Mouse (Mus musculus) heart, postnatal 0 days (tissue): ENCODE data around the gene Alk. TPM values are rescaled to one million over a fixed set of nuclear protein-coding genes. Genes with fewer than 3 reads are reported as not detected.

Source experiments
- ATAC-seq: fragments of 200-750 bp; cut with Nextera tagmentation; 2 replicates; pipeline ENCODE4 v1.8.0; 2017; ENCODE audit warnings: low read depth, moderate number of reproducible peaks, moderate library complexity; ENCODE audit not compliant: insufficient read depth
- DNase-seq: peaks from one replicate; pipeline ENCODE4 v3.0.0-alpha.2; 2016; ENCODE audit warnings: low spot score
- H3K27ac ChIP-seq: fragments of 300-500 bp; sonication (generic); 2 replicates; pipeline ENCODE4 v1.5.1; 2014; ENCODE audit warnings: low read depth, mild to moderate bottlenecking
- H3K27me3 ChIP-seq: fragments of 300-500 bp; sonication (generic); 2 replicates; pipeline ENCODE4 v1.6.1; 2014; ENCODE audit warnings: low read length, mixed read lengths; ENCODE audit not compliant: control insufficient read depth, insufficient read depth
- H3K36me3 ChIP-seq: fragments of 300-500 bp; sonication (generic); replicated peaks from 2 replicates; pipeline ENCODE4 v1.6.1; 2014; ENCODE audit warnings: low read length, mixed read lengths; ENCODE audit not compliant: control insufficient read depth, insufficient read depth
- H3K4me1 ChIP-seq: fragments of 300-500 bp; sonication (generic); 2 replicates; pipeline ENCODE4 v1.6.1; 2014; ENCODE audit warnings: antibody characterized with exemption; ENCODE audit not compliant: control insufficient read depth, insufficient read depth
- H3K4me2 ChIP-seq: fragments of 300-500 bp; sonication (generic); 2 replicates; pipeline ENCODE4 v1.6.1; 2014; ENCODE audit warnings: low read depth, mild to moderate bottlenecking, low read length, moderate library complexity
- H3K4me3 ChIP-seq: fragments of 300-500 bp; sonication (generic); 2 replicates; pipeline ENCODE4 v1.5.1; 2014; ENCODE audit warnings: low read depth, low read length
- H3K9ac ChIP-seq: fragments of 300-500 bp; sonication (generic); replicated peaks from 2 replicates; pipeline ENCODE4 v1.6.1; 2014; ENCODE audit warnings: low read depth, low read length, mixed read lengths
- H3K9me3 ChIP-seq: fragments of 300-500 bp; sonication (generic); replicated peaks from 2 replicates; pipeline ENCODE4 v1.6.1; 2016; ENCODE audit warnings: low read length; ENCODE audit not compliant: control insufficient read depth
- CTCF ChIP-seq: IDR thresholded peaks from 2 replicates; pipeline ENCODE4 v1.5.1; 2016; ENCODE audit warnings: antibody characterized with exemption, control low read depth, low read depth
- EP300 ChIP-seq: IDR thresholded peaks from 2 replicates; pipeline ENCODE4 v1.6.1; 2016; ENCODE audit warnings: antibody characterized with exemption, low read depth
- WGBS: fragments of 180-500 bp; shearing (Covaris S2); extraction: QIAGEN DNeasy Blood & Tissue Kit; methylation state at CpG from one replicate; pipeline ENCODE4 v1.1.7; 2014; 5-methylcytosine and 5-hydroxymethylcytosine counted together
- polyA plus RNA-seq: library from polyadenylated mRNA; unstranded; fragments of >200 nt; fragmentation: Nextera tagmentation; extraction: Ambion mirVana; gene quantifications from 2 replicates; pipeline ENCODE4 v1.2.1, GENCODE M21; 2015
- total RNA-seq: library from RNA; depleted of rRNA; stranded (reverse); fragments of >200 nt; gene quantifications from 2 replicates; pipeline ENCODE4 v1.2.3, GENCODE M21; 2014; ENCODE audit warnings: low replicate concordance

The Alk gene
- total and polyA plus RNA-seq, 2 experiments from 2014 or later: 0.04 TPM; not detected in 1

DNA sequence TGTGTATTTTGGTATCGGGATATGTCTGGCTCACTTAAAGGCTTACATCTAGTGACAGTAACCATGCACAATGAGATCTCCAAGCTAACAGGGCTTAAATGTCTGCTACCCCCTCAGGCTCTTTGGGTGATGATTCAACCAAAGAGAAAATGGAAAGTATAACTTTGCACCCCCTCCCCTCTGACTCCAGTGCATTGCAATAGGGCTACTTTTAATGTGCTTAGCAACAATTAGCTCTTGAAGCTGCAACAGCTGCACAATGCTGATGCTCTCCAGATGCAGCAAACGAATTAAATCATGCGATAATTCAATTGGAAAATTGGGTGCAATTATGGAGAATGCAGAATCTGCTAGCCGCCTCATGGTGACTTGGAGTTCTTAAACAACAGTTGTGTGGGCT is 278.5 kb downstream of the Alk start:
- no peak for TF ChIP-seq CTCF
- TF ChIP-seq EP300: no peak
- no peak overlapping the region for H3K4me3 ChIP-seq
- H3K36me3 ChIP-seq: no peaks in the 10 kb centered on the region
- DNase-seq (no peak), ATAC-seq (no peak)
- H3K4me1 ChIP-seq: no peaks in the 10 kb centered on the region
- no peak overlapping the region for H3K27ac ChIP-seq
- H3K9ac ChIP-seq: no peak overlapping the region
- WGBS: 81% methylated on average over 4 of the region's 4 CpGs
- H3K9me3 ChIP-seq: no peaks in the 10 kb centered on the region
- H3K4me2 ChIP-seq: no peak overlapping the region
- H3K27me3 ChIP-seq: no peaks in the 10 kb centered on the region

DNA sequence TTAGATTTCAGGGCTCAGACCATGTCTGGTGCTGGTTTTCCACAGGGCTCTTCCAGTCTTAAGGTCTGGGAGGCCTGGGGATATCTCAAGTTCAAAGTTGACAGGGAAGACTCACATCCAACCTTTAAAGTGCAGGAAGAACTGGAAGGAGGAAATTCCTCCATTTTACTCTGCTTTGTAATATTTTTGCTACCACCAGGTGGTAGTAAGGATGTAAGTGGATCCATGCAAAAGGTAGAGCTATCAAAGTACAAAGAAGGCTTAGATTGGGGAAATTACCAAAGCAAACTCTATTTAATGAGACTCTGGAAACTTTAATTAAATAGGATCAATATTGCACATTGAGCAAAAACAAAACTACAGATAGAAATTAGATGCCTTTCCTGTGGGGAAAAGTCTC is 284.9 kb downstream of the Alk start:
- TF ChIP-seq EP300 (no peak), CTCF (no peak)
- Histone ChIP-seq H3K27ac (no peak overlapping the region), H3K36me3 (no peaks in the 10 kb centered on the region), H3K9ac (no peak overlapping the region), H3K4me1 (no peaks in the 10 kb centered on the region), H3K4me3 (no peak overlapping the region), H3K9me3 (no peaks in the 10 kb centered on the region), H3K27me3 (no peaks in the 10 kb centered on the region), H3K4me2 (no peak overlapping the region)
- ATAC-seq (no peak), DNase-seq (no peak)

DNA sequence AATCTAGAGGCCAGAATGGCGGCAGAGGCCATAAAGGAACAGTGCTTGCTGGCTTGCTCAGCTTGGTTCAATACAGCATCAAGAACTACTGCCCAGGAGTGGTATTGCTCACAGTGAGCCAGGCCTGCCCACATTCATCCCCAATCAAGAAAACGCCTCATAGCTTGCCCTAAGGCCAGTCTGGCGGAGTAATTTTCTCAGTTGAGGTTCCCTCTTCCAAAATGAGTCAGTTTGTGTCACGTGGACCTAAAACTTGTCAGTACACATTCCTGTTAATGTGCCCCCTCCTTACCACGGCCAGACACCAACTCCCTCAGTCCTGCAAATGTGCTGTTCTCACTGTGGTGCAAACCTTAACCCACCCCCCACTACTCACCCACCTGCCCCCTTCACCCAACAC is 304.8 kb downstream of the Alk start:
- no peak for ATAC-seq
- H3K9me3 ChIP-seq: no peaks in the 10 kb centered on the region
- TF ChIP-seq EP300 (no peak), CTCF (no peak)
- no peaks in the 10 kb centered on the region for H3K36me3 ChIP-seq
- no peak overlapping the region for H3K4me2 ChIP-seq
- DNase-seq: no peak
- no peak overlapping the region for H3K4me3 ChIP-seq
- H3K27me3 ChIP-seq: no peaks in the 10 kb centered on the region
- H3K9ac ChIP-seq: no peak overlapping the region
- 0 out of 2 replicates have a peak, but pooled peaks cover 4% of the 10 kb centered on the region for H3K4me1 ChIP-seq
- H3K27ac ChIP-seq: no peak overlapping the region
- WGBS: 79% methylated on average over 5 of the region's 5 CpGs

DNA sequence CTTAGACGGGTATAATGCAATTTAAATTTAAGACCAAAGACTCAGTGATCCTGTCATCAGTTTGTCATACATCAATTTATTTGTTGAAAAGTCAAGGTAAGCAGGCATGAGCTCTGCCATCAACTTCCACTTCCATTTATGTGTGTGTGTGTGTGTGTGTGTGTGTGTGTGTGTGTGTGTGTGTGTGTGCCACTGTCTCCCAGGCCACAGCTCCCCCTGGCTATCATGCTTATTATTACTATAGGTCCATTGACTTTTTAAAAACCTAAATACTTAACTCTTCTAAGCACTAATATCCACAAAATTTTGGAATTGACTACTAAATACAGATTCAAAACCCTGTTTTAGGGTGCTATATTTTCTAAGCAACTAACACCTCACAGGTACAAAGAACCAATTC is 308.1 kb downstream of the Alk start:
- no peak overlapping the region for H3K4me3 ChIP-seq
- no peak overlapping the region for H3K9ac ChIP-seq
- no peaks in the 10 kb centered on the region for H3K9me3 ChIP-seq
- no peak overlapping the region for H3K27ac ChIP-seq
- 93% methylated on average over 1 of the region's 1 CpGs for WGBS
- H3K36me3 ChIP-seq: no peaks in the 10 kb centered on the region
- no peak overlapping the region for H3K4me2 ChIP-seq
- TF ChIP-seq CTCF (no peak), EP300 (no peak)
- no peak for DNase-seq
- no peak for ATAC-seq
- H3K4me1 ChIP-seq: no peaks in the 10 kb centered on the region
- no peaks in the 10 kb centered on the region for H3K27me3 ChIP-seq

GRCm38 (mm10) chr17:72293267-72293580 is 311.2 kb downstream of the Alk start:
- TF ChIP-seq CTCF: no peak
- TF ChIP-seq EP300: no peak
- H3K36me3 ChIP-seq: no peaks in the 10 kb centered on the region
- H3K27me3 ChIP-seq: no peaks in the 10 kb centered on the region
- no peak overlapping the region for H3K27ac ChIP-seq
- H3K4me2 ChIP-seq: no peak overlapping the region
- H3K9me3 ChIP-seq: no peaks in the 10 kb centered on the region
- WGBS: 69% methylated on average over 3 of the region's 3 CpGs
- ATAC-seq: no peak
- H3K4me3 ChIP-seq: no peak overlapping the region
- no peaks in the 10 kb centered on the region for H3K4me1 ChIP-seq
- no peak overlapping the region for H3K9ac ChIP-seq
- DNase-seq: no peak

DNA sequence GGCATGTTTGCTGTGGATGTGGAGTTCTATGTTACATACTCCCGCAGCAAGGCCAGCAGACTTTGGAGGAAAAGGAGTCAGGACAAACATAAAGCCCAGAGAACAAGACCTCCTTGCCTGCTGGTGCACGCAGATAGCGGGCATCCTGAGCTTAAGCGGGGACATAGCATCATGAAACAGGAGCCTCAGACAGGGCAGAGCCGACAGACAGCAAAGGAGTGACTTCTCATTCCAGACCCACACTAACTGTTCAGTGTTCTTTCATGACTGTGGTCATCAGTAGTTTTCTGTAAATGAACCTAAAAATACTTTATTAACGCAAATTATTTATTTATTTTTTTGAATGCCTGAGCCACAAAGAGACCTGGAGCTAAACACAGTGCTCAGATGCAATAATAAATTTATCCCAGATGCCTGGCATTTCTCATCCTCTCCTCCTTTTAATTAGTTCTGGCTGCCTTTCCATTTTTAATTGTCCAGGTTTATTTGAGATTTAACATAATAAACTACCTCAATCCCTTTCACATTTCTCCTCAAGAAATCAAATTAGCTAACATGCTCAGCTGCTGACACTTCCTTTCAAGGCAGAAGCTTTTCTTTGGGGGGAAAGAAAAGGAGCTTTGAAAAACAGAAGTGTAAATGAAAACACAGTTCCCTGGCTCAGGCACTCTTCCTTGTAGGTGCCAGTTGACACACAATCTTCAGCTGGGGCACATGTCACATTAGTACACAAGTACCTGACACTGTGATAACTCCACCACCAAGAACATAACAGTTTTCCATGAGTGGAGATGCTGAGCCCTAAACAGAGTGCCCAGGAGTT is 311.8 kb downstream of the Alk start:
- Histone ChIP-seq H3K9me3 (no peaks in the 10 kb centered on the region), H3K36me3 (no peaks in the 10 kb centered on the region), H3K27me3 (no peaks in the 10 kb centered on the region), H3K4me1 (no peaks in the 10 kb centered on the region), H3K4me2 (no peak overlapping the region), H3K27ac (no peak overlapping the region), H3K4me3 (no peak overlapping the region), H3K9ac (no peak overlapping the region)
- no peak for ATAC-seq
- WGBS: 79% methylated on average over 6 of the region's 6 CpGs
- no peak for DNase-seq
- no peak for TF ChIP-seq CTCF
- TF ChIP-seq EP300: no peak
